Mouse (Mus musculus) heart, adult 2 months (tissue): ENCODE measurements around the gene Dlgap3.

Experiments
- CTCF ChIP-seq: fragments of 200-600 bp; IDR thresholded peaks from 2 replicates; pipeline ENCODE4 v1.8.1; 2022; ENCODE audit warnings: antibody characterized with exemption, mild to moderate bottlenecking, moderate library complexity
- EP300 ChIP-seq: fragments of 200-500 bp; IDR thresholded peaks from 2 replicates; pipeline ENCODE4 v1.6.1; 2011; ENCODE audit warnings: low read depth, low read length, control low read depth; ENCODE audit not compliant: insufficient read depth

GRCm38 (mm10) chr4:127278451-127279001 lies 109.5 kb downstream of the Dlgap3 start:
- TF ChIP-seq CTCF: no peak
- peak; percentile 41; the same call in 1 of the 2 replicates for TF ChIP-seq EP300
